Mouse (Mus musculus) bone marrow, adult 2 months (tissue): ENCODE data around the gene Pimreg. TPM values are rescaled to one million over a fixed set of nuclear protein-coding genes. Genes with fewer than 3 reads are reported as not detected.

ENCODE experiments used
- H3K27ac ChIP-seq: fragments of 200-500 bp; 2 replicates; pipeline ENCODE4 v1.5.1; 2012; ENCODE audit warnings: low read depth, mild to moderate bottlenecking, control low read depth, inconsistent platforms, low read length; ENCODE audit not compliant: control insufficient read depth, poor library complexity, insufficient read depth
- H3K4me1 ChIP-seq: fragments of 200-500 bp; 2 replicates; pipeline ENCODE4 v1.6.1; 2011; ENCODE audit warnings: low read length; ENCODE audit not compliant: control insufficient read depth, insufficient read depth
- H3K4me3 ChIP-seq: fragments of 200-500 bp; replicated peaks from 2 replicates; pipeline ENCODE3; 2011; ENCODE audit warnings: mild to moderate bottlenecking, low read depth, low read length, control low read depth; ENCODE audit not compliant: control insufficient read depth
- CTCF ChIP-seq: fragments of 200-500 bp; IDR thresholded peaks from 2 replicates; pipeline ENCODE4 v1.5.1; 2011; ENCODE audit warnings: low read length, control low read depth; ENCODE audit not compliant: control insufficient read depth, insufficient read depth
- POLR2A ChIP-seq: fragments of 200-500 bp; IDR thresholded peaks from 2 replicates; pipeline ENCODE4 v1.6.1; 2011; ENCODE audit warnings: low read depth, mild to moderate bottlenecking, control low read depth, low read length, borderline replicate concordance; ENCODE audit not compliant: control insufficient read depth
- WGBS: fragments of 180-500 bp; shearing (Covaris S2); methylation state at CpG from one replicate; pipeline ENCODE4 v1.1.7; 2018; 5-methylcytosine and 5-hydroxymethylcytosine counted together
- polyA plus RNA-seq: library from polyadenylated mRNA; stranded (reverse); fragments of >200 nt; gene quantifications from 2 replicates; pipeline ENCODE4 v1.2.4, GENCODE M21; 2011; ENCODE audit warnings: low replicate concordance; ENCODE audit not compliant: missing spikeins, insufficient read depth, insufficient read length

Pimreg gene
- polyA plus RNA-seq, 1 experiment = 14.0 TPM

DNA sequence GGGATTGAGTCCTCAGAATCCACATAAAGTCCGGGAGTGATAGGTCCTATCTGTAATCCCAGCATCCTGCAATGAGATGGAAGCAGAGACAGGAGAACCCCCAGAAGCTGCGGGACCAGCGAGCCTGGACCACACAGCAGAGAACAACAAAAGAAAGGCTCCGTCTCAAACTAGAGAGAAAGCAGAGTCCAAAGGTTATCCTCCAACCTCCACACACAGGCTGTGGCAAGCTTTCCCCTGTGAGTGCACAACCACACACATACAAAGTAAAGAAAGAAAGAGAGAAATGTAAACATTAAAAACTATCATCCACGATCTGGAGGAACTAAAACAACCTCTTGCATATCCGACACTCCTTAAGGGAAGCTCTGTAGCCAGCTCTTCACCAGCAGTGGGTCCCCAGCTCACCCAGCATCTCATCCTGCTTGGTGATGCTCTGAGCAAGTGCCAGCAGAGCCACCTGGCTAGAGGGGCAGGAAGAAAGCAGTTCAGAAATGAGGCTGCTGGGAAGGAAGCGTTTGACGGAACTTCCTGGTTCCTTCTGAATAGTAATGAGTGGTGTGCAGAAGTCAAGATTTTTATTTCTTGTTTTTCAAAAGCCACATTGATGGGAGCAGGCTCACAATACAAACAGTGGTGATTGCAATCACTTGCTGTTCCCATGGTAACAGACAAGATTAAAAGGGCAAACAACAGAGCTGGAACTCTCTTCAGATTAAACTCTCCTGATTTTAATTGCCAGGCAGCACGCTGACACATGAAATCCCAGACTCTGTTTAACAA is 30.7 kb upstream of the Pimreg start:
- WGBS = 42% methylated on average over 9 of the region's 9 CpGs
- Histone ChIP-seq H3K4me1 (no peaks in the 10 kb centered on the region), H3K4me3 (no peak overlapping the region), H3K27ac (no peak overlapping the region)
- TF ChIP-seq POLR2A (no peak), CTCF (no peak)

DNA sequence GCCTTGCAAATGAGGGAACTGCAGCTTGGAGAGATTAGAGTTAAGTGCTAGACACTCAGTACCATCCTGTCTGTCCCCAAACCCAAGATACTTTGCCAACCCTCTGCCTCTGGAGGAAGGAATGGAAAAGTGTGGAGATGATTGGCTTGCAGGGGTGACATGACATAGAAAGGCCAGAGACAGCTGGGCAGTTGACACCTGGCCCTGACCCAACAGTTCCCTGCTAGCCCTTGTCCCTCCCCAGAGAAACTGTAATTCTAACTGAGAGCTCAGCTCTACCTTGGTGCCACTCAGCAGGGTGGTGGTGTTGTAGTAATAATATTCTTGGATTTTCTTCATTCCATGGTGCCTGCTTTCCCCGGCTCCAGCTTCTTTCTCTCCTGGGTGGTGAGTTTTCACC is 29.9 kb upstream of the Pimreg start:
- Histone ChIP-seq H3K4me1 (no peaks in the 10 kb centered on the region), H3K4me3 (no peak overlapping the region), H3K27ac (no peak overlapping the region)
- no peak for TF ChIP-seq POLR2A
- TF ChIP-seq CTCF = no peak
- 64% methylated on average over 1 of the region's 1 CpGs for WGBS

DNA sequence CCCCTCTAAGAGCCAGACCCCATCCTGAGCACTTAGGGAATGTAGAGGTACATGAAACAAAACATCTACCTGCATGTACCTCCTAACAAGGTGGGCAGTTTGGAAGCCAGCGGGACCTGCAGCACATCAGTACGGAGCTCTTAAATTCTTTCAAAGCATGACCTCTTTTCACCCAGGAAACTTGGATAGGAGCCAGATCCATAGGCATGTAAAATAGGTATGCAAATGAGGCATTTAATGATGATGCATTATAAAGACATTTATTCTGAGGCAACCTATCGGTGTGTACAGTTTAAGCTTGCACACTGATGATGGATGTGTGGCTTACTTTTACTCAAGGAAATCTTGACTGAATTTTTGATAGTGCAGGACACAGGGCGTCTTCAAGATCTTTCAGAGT is 27.2 kb upstream of the Pimreg start:
- no peak overlapping the region for H3K4me3 ChIP-seq
- H3K4me1 ChIP-seq = no peaks in the 10 kb centered on the region
- 83% methylated on average over 4 of the region's 4 CpGs for WGBS
- H3K27ac ChIP-seq = no peak overlapping the region
- no peak for TF ChIP-seq POLR2A
- TF ChIP-seq CTCF = no peak

DNA sequence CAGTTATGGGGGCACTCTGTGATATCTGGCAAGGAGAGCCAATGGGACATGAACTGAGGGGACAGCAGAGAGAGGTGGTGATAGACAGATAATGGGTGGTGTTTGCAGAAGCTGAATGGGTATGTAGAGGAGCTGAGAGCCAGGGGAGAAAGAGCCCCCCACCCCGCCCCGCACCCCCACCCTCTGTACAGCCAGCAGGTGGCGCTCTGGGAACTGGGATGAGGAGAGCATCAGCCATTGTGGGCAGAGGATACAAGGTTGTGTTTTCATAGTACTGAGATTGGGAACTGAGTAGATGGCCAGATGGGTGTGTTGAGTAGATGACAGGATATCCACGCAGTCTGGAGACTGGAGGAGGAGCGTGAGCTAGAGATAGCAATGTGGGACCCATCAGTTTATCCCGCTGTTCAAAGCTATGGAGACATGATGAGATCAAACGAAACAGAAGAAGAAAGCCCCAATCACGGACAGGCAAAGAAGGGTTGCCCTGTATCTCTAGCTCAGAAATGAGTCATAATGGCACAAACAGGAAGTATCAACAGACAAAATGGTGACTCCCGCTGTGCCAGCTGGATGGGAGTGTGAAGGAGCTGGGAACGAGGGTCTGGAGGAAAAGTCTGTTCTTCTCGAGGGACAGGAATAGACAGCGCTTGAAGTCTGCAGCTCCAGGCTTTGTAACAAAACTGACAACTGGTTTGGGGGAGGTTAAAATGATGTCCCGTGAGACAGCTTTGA is 25.1 kb upstream of the Pimreg start:
- H3K4me1 ChIP-seq = no peaks in the 10 kb centered on the region
- H3K4me3 ChIP-seq = no peak overlapping the region
- no peak for TF ChIP-seq CTCF
- TF ChIP-seq POLR2A = no peak
- WGBS = 75% methylated on average over 13 of the region's 13 CpGs
- H3K27ac ChIP-seq = no peak overlapping the region

DNA sequence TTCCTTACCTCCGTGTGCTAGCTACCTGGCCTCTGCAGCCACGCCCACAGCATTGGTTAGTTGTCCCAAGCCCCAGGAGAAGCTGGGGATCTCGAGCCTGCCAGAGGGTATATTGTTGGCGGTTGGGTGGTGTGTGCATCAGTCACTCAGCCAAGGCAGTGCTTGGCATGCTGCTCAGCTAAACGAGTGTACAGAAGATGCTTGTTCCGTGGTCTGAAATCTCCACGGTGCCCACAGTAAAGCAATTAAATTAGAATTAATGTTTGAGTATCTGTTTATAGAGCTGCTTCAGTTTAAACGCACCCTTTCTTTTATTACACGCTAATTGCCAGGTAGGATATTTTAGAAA is 24.6 kb upstream of the Pimreg start:
- Histone ChIP-seq H3K4me3 (no peak overlapping the region), H3K27ac (no peak overlapping the region), H3K4me1 (no peaks in the 10 kb centered on the region)
- WGBS = 75% methylated on average over 9 of the region's 9 CpGs
- TF ChIP-seq POLR2A (no peak), CTCF (no peak)

DNA sequence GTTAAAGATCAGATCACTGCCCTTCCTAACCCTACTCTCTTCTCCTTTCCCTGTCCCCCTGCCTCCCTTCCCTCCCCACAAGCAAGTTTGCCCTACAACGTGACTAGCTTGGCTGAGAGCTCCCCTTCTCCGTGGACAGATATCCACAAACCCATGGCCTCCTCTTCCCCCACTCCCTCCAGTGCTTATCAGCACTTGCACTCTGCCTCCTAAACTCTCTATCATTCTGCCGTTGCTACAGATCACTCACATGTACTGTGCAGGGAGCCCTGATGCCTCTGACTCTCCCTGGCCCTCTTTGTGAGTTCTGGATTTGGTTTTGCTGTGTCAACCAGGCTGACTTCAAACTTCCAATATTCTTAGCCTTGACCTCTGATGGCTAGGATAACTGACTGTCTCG is 20.8 kb upstream of the Pimreg start:
- no peak overlapping the region for H3K27ac ChIP-seq
- WGBS = 61% methylated on average over 4 of the region's 4 CpGs
- no peak for TF ChIP-seq POLR2A
- no peak for TF ChIP-seq CTCF

DNA sequence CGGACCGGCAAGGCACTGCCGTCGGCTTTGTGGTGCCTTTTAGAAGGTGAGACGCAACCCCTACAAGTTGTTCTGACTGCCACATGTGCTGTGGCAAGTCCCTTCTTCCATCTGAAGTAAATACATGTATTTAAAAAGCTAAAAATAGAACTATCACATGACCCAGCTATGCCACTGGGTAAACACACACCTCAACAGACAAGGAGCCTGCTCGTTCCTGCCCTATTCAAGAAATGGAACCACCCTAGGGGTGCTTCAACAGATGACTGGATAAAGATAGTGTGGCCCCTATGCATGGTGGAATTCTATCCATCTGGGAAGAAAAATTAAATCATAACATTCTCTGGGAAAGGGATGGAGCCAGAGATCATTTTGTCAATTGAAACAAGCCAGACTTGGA is 19.0 kb upstream of the Pimreg start:
- TF ChIP-seq CTCF = no peak
- TF ChIP-seq POLR2A = no peak
- Histone ChIP-seq H3K27ac (no peak overlapping the region), H3K4me3 (no peak overlapping the region), H3K4me1 (no peaks in the 10 kb centered on the region)
- WGBS = 80% methylated on average over 6 of the region's 6 CpGs

More for the DNA sequence above, 20.8 kb upstream of the Pimreg start:
- Histone ChIP-seq H3K4me3 (no peak overlapping the region), H3K4me1 (no peaks in the 10 kb centered on the region)

DNA sequence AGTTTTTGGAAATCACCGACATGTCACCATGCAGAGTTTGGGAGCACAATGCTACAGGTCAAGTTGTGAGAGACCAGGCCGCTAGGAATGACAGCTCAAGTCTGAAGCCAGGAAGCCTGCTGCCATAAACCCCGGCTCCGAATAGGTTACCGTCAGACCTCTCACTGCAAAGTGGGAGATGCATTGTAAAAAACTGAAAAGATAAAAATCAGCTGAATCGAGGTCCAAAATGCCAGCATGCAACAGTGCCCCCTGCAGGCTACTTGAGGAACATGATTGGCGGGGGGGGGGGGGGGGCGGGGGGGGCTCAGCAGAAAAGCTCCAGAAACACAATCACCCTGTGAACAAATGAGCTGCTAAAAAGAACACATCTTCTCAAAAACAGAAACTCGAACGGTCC is 18.3 kb upstream of the Pimreg start:
- WGBS = 14% methylated on average over 10 of the region's 10 CpGs
- H3K27ac ChIP-seq = no peak overlapping the region
- no peaks in the 10 kb centered on the region for H3K4me1 ChIP-seq
- no peak overlapping the region for H3K4me3 ChIP-seq
- TF ChIP-seq POLR2A (no peak), CTCF (no peak)

DNA sequence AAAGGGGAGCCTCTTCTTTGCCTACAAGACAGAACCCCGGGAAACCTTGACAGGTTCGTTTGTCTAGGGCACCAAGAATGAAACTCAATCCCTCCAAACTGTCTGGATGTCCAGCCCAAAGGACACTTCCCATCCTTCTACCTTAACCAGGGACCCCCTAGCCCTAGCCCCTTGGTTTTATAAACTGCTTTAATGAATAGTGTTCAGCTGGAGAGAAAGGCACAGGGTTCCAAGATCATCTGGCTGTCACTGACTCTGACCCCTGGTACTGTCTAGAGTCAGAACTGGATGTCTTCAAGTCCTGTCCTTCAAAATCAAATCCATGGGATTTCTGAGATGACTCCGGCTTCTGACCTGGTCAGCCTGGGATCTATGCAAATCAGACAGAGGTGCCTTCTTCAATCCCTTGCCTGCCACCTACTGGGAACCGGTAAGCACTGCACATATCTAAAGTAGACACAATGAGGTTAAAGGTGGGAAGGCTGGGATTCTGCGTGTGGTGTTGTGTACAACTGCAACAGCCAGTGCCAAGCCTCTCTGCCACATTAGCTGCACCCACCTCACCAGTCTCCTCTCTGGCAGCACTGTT is 17.5 kb upstream of the Pimreg start:
- Histone ChIP-seq H3K4me1 (no peaks in the 10 kb centered on the region), H3K27ac (no peak overlapping the region), H3K4me3 (no peak overlapping the region)
- 12% methylated on average over 5 of the region's 5 CpGs for WGBS
- TF ChIP-seq POLR2A = no peak
- TF ChIP-seq CTCF = peak; percentile 53
